Mouse (Mus musculus) cerebellum, adult 2 months (tissue): ENCODE measurements around the gene Grik3.

Source experiments
- CTCF ChIP-seq: fragments of 200-500 bp; IDR thresholded peaks from 2 replicates; pipeline ENCODE4 v1.5.1; 2011; ENCODE audit warnings: low read depth, mild to moderate bottlenecking, control low read depth, low read length, moderate library complexity, borderline replicate concordance; ENCODE audit not compliant: insufficient read depth
- POLR2A ChIP-seq: fragments of 200-500 bp; IDR thresholded peaks from 2 replicates; pipeline ENCODE4 v1.6.1; 2011; ENCODE audit warnings: low read length, control low read depth, borderline replicate concordance; ENCODE audit not compliant: insufficient read depth

DNA sequence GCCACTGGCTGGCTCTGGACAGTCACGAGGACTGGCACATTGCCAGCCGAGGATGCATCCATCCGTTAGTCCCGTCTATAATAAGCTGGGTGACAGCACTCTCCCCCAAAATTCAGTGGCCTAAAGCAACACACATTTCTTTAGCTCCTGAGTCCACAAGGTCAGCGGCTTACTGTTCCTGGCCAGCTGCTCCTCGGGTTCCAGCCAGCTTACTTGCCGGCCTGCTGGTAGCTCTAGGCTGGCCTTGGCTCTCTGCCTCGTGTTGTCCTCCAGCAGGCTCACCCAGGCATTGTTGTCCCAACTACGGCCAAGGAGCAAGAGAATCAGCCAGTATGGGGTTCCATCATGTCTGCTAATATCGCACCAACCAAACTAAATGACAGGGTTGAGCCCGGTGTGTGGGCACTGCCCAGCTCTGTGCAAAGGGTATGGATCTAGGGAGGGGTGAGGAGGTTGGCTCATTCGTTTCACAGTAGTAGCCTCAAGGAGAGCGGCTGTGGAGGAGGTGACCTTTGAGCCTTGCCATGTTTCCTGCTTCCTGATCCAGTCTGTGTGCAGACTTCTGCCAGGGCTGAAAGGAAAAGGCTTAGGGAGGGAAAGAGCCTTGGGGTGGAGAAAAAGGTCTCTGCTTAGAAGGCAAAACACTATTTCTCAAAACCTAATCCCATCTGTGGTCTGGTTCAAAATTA lies 146.3 kb downstream of the Grik3 start:
- TF ChIP-seq POLR2A (no peak), CTCF (no peak)
